Mouse (Mus musculus) spleen, adult 2 months (tissue): ENCODE measurements around the gene Ubash3b.

ENCODE experiments used
- CTCF ChIP-seq: fragments of 200-500 bp; IDR thresholded peaks from 2 replicates; pipeline ENCODE4 v1.5.1; 2011; ENCODE audit warnings: mild to moderate bottlenecking, inconsistent platforms; ENCODE audit not compliant: insufficient read depth, insufficient read length, insufficient replicate concordance; ENCODE audit errors: extremely low read depth
- POLR2A ChIP-seq: fragments of 200-500 bp; IDR thresholded peaks from 2 replicates; pipeline ENCODE4 v1.6.1; 2011; ENCODE audit warnings: low read depth, low read length, inconsistent platforms

- TF ChIP-seq CTCF (no peak), POLR2A (no peak)
These were observed 78.0 kb downstream of the Ubash3b start for GRCm38 (mm10) chr9:41083386-41084055.
